Mouse (Mus musculus) testis, postnatal 14 days (tissue): ENCODE measurements around the gene Chadl.
A peak's percentile ranks its signal among the peaks of the same experiment; 100 is the strongest.

Experiments used
- DNase-seq: peaks from one replicate; pipeline ENCODE4 v3.0.0; 2021; ENCODE audit warnings: low spot score

Gene Chadl

DNA sequence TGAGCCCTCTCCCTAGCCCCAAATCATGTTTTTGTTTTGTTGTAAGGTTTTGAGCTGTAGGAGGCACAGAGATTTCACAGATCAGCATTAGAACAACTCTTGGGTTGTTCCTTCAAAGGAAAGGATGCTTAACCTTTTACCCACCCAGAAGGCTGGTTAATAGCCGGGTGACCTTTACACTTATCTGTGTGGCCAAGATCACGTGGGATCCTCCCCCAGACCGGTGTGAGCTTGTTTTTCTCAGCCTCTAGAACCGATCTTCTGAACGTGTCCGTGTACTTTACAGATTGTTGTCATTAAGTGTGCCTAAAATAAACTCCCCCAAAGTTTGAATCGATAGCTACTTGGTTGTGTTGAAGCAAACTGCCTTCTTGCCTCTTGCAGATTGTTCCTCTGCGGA is 3.5 kb upstream of the Chadl start:
- no peak for DNase-seq

GRCm38 (mm10) chr15:81700161-81700560 is 3.1 kb upstream of the Chadl start:
- no peak for DNase-seq

DNA sequence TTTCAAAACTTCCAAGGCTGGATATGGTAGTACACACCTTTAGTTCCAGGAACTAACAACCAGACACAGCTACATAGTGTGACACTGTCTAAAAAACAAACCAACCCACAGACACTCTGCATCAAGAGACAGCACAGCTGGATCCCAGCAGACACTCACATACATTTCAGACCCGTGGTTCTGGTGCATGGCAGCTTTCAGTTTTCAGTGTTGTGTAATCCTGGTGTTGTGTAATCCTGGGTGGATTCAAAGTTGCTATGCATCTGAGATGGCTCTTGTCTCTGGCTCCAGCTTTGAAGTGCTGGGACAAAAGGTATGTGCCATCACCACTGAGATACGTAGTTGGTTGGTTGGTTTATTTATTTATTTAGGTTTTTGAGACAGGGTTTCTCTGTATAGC is 1.4 kb upstream of the Chadl start:
- DNase-seq, result no peak

DNA sequence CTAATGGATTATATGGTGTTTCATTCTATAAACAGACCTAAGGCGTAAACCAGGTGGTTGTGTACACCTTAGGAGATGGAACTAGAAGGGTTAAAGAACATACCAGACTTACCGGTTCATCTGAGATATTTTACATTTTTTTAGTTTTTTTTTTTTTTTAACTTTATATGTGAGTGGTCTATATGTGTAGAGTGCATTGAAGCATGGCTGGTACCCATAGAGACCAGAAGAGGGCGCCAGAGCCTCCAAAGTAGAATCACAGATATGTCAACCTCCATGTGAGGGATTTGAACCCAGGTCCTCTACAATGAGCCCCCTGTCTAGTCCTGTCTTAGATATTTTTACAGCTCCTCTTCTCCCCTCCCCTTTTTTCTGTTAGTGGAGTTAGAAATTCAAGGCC is 760 bp upstream of the Chadl start:
- no peak for DNase-seq

DNA sequence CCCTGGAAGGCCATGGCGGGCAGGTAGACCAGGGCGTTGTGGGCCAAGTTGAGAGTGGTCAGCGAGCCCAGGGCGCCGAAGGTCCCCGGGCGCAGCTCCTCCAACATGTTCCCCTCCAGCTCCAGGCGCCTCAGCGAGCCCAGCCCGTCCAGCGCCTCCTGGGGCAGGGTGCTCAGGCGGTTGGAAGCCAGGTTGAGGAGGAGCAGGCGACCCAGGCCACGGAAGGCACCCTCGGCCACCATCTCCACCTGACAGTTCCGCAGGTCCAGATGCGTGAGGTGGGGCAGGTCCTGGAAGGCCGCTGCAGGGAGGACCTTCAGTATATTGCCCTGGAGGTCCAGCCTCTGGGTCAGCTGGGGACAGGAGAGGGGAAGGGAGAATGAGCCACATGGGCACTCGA is 2.2 kb downstream of the Chadl start:
- no peak for DNase-seq

DNA sequence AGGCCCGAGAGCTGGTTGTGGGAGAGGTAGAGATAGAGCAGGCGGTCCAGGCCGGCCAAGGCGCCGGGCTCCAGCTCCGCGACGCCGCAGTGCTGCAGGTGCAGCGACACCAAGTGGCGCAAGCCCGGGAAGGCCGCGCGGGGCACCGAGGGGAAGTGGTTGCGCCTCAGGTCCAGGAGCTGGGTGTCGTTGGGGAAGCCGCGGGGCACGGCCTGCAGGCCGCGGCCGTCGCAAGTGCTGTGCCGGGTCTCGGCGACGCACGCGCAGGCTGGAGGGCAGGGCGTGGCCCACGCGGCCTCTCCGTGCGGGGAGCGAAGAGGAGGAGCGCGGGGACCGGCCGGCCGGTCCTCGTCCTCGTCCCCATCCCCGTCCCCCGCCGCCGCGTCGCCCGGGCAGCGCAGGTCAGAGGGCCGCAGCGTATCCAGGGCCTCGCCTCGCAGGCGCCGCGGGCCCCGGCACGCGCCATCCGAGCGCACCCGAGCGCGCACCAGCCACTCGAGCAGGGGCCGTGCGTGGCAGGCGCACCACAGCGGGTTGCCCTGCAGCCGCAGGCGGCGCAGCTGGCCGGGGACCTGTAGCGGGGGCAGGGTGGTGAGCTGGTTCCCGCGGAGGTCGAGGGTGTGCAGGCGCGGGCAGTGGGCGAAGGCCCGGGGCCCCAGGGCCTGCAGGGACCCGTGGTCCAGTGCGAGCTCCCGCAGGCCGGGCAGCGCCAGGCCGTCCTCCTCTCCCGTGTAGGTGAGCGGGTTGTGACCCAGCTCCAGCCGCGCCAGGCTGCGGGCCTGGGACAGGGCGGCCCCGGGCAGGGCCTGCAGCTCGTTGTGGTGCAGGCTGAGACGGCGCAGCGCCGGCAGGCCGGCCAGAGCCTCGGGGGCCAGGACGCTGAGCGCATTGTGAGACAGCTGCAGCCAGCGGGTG is 2.9 kb downstream of the Chadl start:
- peak; percentile 81 for DNase-seq

DNA sequence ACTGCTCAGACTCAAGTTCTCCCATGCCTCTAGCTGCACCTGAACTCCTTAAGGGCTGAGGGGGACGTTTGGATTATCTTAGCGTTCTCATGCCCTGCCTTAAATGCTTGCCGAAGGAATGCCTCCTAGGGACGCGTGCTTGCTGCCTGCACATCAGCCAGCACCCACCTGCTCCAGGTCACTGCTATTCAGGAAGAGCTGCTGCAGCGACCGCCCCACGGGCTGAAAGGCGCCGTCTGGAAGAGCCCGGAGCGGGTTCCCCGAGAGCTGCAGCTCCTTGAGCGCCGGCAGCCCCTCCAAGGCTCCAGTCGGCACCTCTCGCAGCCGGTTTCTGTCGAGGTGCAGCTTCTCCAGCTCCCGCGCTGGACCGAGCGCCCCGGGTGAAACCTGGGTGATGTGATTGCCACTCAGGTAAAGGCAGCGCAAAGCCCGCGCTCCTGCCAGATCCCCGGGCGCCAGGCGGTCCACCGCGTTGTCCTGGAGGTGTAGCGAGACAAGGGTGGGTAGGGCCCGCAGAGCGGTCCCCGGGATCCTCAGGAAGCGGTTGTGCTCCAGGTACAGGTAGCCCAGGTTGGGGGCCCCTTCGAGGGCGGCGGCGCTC is 3.6 kb downstream of the Chadl start:
- no peak for DNase-seq

DNA sequence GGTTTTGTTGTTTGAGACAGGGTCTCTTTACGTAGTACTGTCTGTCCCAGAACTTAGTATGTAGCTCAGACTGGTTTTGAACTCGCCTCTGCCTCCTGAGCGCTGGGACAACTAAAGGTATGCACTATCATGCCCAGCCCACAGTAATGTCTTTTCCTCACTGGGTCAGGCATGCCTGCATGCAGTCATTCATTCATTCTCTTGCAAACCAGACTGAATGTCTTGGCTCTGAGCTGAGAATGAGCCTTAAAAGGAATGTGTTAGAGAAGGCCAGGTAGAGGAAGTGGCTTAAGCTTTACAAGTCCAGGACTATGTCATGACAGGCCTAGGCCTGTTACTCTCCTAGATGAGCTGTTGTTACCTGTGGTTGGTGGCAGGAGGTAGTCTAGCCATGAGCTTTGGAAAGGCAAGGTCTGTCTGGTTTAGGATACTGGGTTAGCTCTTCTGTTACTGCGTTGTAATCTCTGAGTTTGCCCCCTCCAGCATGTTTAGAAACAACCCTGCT is 16.7 kb downstream of the Chadl start:
- no peak for DNase-seq

GRCm38 (mm10) chr15:81676637-81677036 is 20.4 kb downstream of the Chadl start:
- DNase-seq, result no peak

DNA sequence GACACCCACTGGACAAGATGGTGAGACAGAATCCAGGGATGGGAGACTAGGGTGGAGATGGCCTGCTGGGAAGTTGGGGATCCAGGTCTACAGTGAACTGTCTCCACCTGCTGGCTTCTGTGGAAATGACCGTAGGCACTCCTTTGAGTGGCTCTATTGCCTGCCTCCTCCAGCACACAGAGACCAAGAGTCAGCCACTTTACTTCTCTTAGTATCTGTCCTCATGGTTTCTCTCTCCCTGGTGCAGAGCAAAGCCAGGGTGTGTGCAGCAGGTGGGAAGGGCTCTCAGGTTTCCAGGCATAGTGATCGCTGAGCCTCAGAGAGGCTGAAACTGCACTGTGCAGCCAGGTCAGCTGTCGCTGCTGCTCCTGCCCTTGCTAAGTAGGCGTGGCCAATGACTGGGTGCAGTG is 26.9 kb downstream of the Chadl start:
- DNase-seq, result no peak

GRCm38 (mm10) chr15:81666957-81667356 is 30.1 kb downstream of the Chadl start:
- no peak for DNase-seq

DNA sequence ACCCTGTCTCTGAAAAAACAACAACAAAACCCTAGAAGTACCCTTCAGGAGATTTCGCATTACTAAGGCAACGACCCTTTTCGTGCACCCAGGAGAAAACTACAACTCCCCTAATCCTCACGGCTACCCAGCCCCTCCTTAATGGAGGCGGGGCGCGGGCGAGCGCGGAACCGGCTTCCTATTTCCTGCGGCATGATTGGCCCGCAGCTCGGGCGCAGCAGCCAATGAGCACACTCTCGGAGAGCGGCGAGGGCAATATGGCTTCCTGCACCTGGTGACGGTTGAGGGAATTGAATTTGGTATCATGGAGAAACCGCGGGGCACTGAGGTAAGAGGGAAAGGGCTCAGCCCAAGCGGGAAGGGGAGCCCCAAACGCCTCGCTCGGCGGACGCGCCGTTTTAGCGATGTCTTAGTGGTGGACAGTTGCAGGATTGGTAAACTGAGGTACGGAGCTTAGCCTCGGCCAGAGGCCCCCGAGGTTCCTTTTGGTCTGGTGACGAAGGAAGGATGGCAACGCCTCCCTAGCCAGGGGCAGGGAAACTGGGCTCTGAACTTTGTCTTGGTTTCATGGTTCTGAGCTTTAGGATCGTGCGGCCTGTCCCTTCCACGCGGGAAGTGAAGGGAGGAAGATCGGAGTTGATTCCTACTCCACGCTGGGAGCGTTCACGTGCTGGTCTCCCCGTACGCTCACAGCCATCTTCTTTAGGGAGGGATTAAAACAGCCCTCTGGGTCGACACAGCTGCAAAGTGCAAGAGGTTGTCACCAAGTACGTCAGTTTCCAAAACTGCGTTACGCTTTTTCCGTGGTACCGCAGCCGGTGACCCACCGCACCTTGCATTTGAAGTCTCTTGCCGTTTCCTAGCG is 33.2 kb downstream of the Chadl start, which contains the start of gene L3mbtl2:
Gene L3mbtl2, plus strand, starts transcription at position 193 of the 865 bp plus-strand sequence.
- DNase-seq, result peak; percentile 94

- DNase-seq, result no peak
These were observed 33.8 kb downstream of the Chadl start for GRCm38 (mm10) chr15:81663281-81663680.

GRCm38 (mm10) chr15:81661701-81662100 is 35.4 kb downstream of the Chadl start:
- no peak for DNase-seq

DNA sequence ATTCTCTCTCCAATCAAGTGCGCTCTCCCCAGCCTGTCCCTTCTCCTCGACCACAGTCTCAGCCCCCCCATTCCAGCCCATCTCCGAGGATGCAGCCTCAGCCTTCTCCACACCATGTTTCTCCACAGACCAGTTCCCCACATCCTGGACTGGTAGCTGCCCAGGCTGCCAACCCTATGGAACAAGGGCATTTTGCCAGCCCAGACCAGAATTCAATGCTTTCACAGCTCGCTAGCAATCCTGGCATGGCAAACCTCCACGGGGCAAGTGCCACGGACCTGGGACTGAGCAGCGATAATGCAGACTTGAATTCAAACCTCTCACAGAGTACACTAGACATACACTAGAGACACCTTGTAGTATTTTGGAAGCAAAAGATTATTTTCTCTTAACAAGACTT is 46.5 kb downstream of the Chadl start:
- no peak for DNase-seq

DNA sequence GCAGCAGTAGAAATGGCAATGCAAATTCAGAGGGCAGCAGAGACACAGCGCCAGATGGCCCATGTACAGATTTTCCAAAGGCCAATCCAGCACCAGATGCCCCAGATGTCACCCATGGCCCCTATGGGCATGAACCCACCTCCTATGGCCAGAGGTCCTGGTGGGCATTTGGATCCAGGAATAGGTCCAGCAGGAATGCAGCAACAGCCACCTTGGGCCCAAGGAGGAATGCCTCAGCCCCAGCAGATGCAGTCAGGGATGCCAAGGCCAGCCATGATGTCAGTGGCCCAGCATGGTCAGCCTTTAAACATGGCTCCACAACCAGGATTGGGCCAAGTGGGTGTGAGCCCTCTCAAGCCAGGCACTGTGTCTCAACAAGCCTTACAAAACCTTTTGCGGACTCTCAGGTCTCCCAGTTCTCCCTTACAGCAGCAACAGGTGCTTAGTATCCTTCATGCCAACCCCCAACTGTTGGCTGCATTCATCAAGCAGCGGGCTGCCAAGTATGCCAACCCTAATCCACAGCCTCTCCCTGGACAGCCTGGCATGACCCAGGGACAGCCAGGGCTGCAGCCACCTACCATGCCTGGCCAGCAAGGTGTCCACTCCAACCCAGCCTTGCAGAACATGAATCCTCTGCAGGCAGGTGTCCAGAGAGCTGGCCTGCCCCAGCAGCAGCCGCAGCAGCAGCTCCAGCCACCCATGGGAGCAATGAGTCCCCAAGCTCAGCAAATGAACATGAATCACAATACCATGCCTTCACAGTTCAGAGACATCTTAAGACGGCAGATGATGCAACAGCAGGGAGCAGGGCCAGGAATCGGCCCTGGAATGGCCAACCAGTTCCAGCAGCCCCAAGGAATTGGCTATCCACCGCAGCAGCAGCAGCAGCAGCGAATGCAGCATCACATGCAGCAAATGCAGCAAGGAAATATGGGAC is 47.3 kb downstream of the Chadl start:
- no peak for DNase-seq
